Mouse (Mus musculus): ENCODE results near the gene Ski. TPM values are rescaled to one million over a fixed set of nuclear protein-coding genes. Genes with fewer than 3 reads are reported as not detected.

Ski gene
- polyA plus RNA-seq, 1 experiment from 2014 or later = 16.9 TPM

- no peak for ATAC-seq (ENCODE audit: borderline replicate concordance, extremely low read depth, low FRiP score, low TSS enrichment)
- H3K4me1 ChIP-seq = peaks cover 79% of the 10 kb centered on the region
- no peaks in the 10 kb centered on the region for H3K36me3 ChIP-seq
- no peak overlapping the region for H3K4me3 ChIP-seq
- H3K4me2 ChIP-seq = no peak overlapping the region
- no peaks in the 10 kb centered on the region for H3K27me3 ChIP-seq
- H3K9me3 ChIP-seq = no peaks in the 10 kb centered on the region
- H3K27ac ChIP-seq = no peak overlapping the region
- H3K9ac ChIP-seq = no peak overlapping the region
These were observed 56.5 kb downstream of the Ski start for GRCm38 (mm10) chr4:155165861-155166260.

- no peak overlapping the region for H3K4me3 ChIP-seq
- H3K4me2 ChIP-seq = no peak overlapping the region
- H3K36me3 ChIP-seq = peaks cover 5% of the 10 kb centered on the region; the same call in 1 of the 2 replicates
- no peaks in the 10 kb centered on the region for H3K27me3 ChIP-seq
- no peaks in the 10 kb centered on the region for H3K9me3 ChIP-seq
- WGBS = 30% methylated on average over 6 of the region's 6 CpGs
- peak overlapping the region; percentile 69 for H3K27ac ChIP-seq
- no peak overlapping the region for H3K9ac ChIP-seq
- peaks cover 72% of the 10 kb centered on the region for H3K4me1 ChIP-seq
- ATAC-seq (ENCODE audit: borderline replicate concordance, extremely low read depth, low FRiP score, low TSS enrichment) = peak; percentile 68
These were observed 57.8 kb downstream of the Ski start for GRCm38 (mm10) chr4:155164550-155164949.

- H3K9me3 ChIP-seq = no peaks in the 10 kb centered on the region
- H3K27me3 ChIP-seq = no peaks in the 10 kb centered on the region
- no peak overlapping the region for H3K4me3 ChIP-seq
- H3K9ac ChIP-seq = no peak overlapping the region
- ATAC-seq (ENCODE audit: borderline replicate concordance, extremely low read depth, low FRiP score, low TSS enrichment) = no peak
- peaks cover 14% of the 10 kb centered on the region for H3K36me3 ChIP-seq
- peak overlapping the region; percentile 69 for H3K27ac ChIP-seq
- WGBS = 53% methylated on average over 8 of the region's 8 CpGs
- no peak overlapping the region for H3K4me2 ChIP-seq
- peaks cover 63% of the 10 kb centered on the region for H3K4me1 ChIP-seq
These were observed 58.7 kb downstream of the Ski start for GRCm38 (mm10) chr4:155163685-155164084.

GRCm38 (mm10) chr4:155163320-155163651 is 59.1 kb downstream of the Ski start:
- H3K27ac ChIP-seq = 0 out of 2 replicates have a peak overlapping the region, but pooled peaks have one; percentile 2
- no peaks in the 10 kb centered on the region for H3K9me3 ChIP-seq
- WGBS = 40% methylated on average over 4 of the region's 4 CpGs
- peaks cover 59% of the 10 kb centered on the region for H3K4me1 ChIP-seq
- H3K27me3 ChIP-seq = no peaks in the 10 kb centered on the region
- ATAC-seq (ENCODE audit: borderline replicate concordance, extremely low read depth, low FRiP score, low TSS enrichment) = no peak
- no peak overlapping the region for H3K9ac ChIP-seq
- no peak overlapping the region for H3K4me2 ChIP-seq
- peaks cover 18% of the 10 kb centered on the region for H3K36me3 ChIP-seq
- H3K4me3 ChIP-seq = no peak overlapping the region

- H3K4me1 ChIP-seq = peaks cover 55% of the 10 kb centered on the region
- no peak for ATAC-seq (ENCODE audit: borderline replicate concordance, extremely low read depth, low FRiP score, low TSS enrichment)
- 62% methylated on average over 7 of the region's 7 CpGs for WGBS
- peaks cover 24% of the 10 kb centered on the region for H3K36me3 ChIP-seq
- H3K27me3 ChIP-seq = no peaks in the 10 kb centered on the region
- no peak overlapping the region for H3K9ac ChIP-seq
- H3K27ac ChIP-seq = peak overlapping the region; percentile 9; the same call in 1 of the 2 replicates
- no peak overlapping the region for H3K4me3 ChIP-seq
- H3K4me2 ChIP-seq = no peak overlapping the region
- no peaks in the 10 kb centered on the region for H3K9me3 ChIP-seq
These were observed 59.7 kb downstream of the Ski start for GRCm38 (mm10) chr4:155162433-155163319.

GRCm38 (mm10) chr4:155158543-155158917 is 63.9 kb downstream of the Ski start:
- H3K36me3 ChIP-seq = peaks cover 46% of the 10 kb centered on the region
- no peak for ATAC-seq (ENCODE audit: borderline replicate concordance, extremely low read depth, low FRiP score, low TSS enrichment)
- peaks cover 38% of the 10 kb centered on the region for H3K4me1 ChIP-seq
- H3K27ac ChIP-seq = no peak overlapping the region
- H3K4me2 ChIP-seq = no peak overlapping the region
- no peak overlapping the region for H3K9ac ChIP-seq
- no peaks in the 10 kb centered on the region for H3K27me3 ChIP-seq
- WGBS = 54% methylated on average over 8 of the region's 8 CpGs
- no peak overlapping the region for H3K4me3 ChIP-seq
- no peaks in the 10 kb centered on the region for H3K9me3 ChIP-seq

- H3K27ac ChIP-seq = no peak overlapping the region
- no peak overlapping the region for H3K9ac ChIP-seq
- peaks cover 33% of the 10 kb centered on the region for H3K4me1 ChIP-seq
- no peak for ATAC-seq (ENCODE audit: borderline replicate concordance, extremely low read depth, low FRiP score, low TSS enrichment)
- H3K27me3 ChIP-seq = no peaks in the 10 kb centered on the region
- 85% methylated on average over 27 of the region's 27 CpGs for WGBS
- no peak overlapping the region for H3K4me3 ChIP-seq
- H3K36me3 ChIP-seq = peaks cover 46% of the 10 kb centered on the region
- no peaks in the 10 kb centered on the region for H3K9me3 ChIP-seq
- H3K4me2 ChIP-seq = no peak overlapping the region
These were observed 64.4 kb downstream of the Ski start for GRCm38 (mm10) chr4:155157871-155158542.

- WGBS = 94% methylated on average over 17 of the region's 17 CpGs
- Histone ChIP-seq H3K4me1 (peaks cover 31% of the 10 kb centered on the region), H3K9me3 (no peaks in the 10 kb centered on the region), H3K9ac (no peak overlapping the region), H3K27me3 (no peaks in the 10 kb centered on the region), H3K4me3 (no peak overlapping the region), H3K4me2 (no peak overlapping the region), H3K36me3 (peaks cover 48% of the 10 kb centered on the region), H3K27ac (no peak overlapping the region)
- no peak for ATAC-seq (ENCODE audit: borderline replicate concordance, extremely low read depth, low FRiP score, low TSS enrichment)
These were observed 65.7 kb downstream of the Ski start for GRCm38 (mm10) chr4:155156734-155157133.

- no peak overlapping the region for H3K9ac ChIP-seq
- H3K36me3 ChIP-seq = peaks cover 47% of the 10 kb centered on the region
- no peak overlapping the region for H3K4me2 ChIP-seq
- 57% methylated on average over 11 of the region's 11 CpGs for WGBS
- no peak overlapping the region for H3K4me3 ChIP-seq
- H3K4me1 ChIP-seq = peaks cover 38% of the 10 kb centered on the region
- H3K9me3 ChIP-seq = no peaks in the 10 kb centered on the region
- no peak for ATAC-seq (ENCODE audit: borderline replicate concordance, extremely low read depth, low FRiP score, low TSS enrichment)
- no peaks in the 10 kb centered on the region for H3K27me3 ChIP-seq
- H3K27ac ChIP-seq = no peak overlapping the region
These were observed 67.4 kb downstream of the Ski start for GRCm38 (mm10) chr4:155154986-155155385.

GRCm38 (mm10) chr4:155153389-155154072 is 68.9 kb downstream of the Ski start:
- Histone ChIP-seq H3K4me3 (no peak overlapping the region), H3K4me1 (peaks cover 48% of the 10 kb centered on the region), H3K9me3 (no peaks in the 10 kb centered on the region), H3K36me3 (peaks cover 32% of the 10 kb centered on the region), H3K4me2 (no peak overlapping the region), H3K27ac (no peak overlapping the region), H3K9ac (no peak overlapping the region), H3K27me3 (no peaks in the 10 kb centered on the region)
- ATAC-seq (ENCODE audit: borderline replicate concordance, extremely low read depth, low FRiP score, low TSS enrichment) = no peak
- 61% methylated on average over 3 of the region's 3 CpGs for WGBS

- Histone ChIP-seq H3K4me2 (peak overlapping the region; percentile 84; the same call in 1 of the 2 replicates), H3K36me3 (peaks cover 22% of the 10 kb centered on the region), H3K27ac (peak overlapping the region; percentile 90), H3K4me3 (no peak overlapping the region), H3K4me1 (peaks cover 55% of the 10 kb centered on the region), H3K9ac (no peak overlapping the region), H3K9me3 (no peaks in the 10 kb centered on the region), H3K27me3 (no peaks in the 10 kb centered on the region)
- ATAC-seq (ENCODE audit: borderline replicate concordance, extremely low read depth, low FRiP score, low TSS enrichment) = no peak
- 94% methylated on average over 6 of the region's 6 CpGs for WGBS
These were observed 69.9 kb downstream of the Ski start for GRCm38 (mm10) chr4:155152476-155152875.

- peaks cover 55% of the 10 kb centered on the region for H3K4me1 ChIP-seq
- ATAC-seq (ENCODE audit: borderline replicate concordance, extremely low read depth, low FRiP score, low TSS enrichment) = no peak
- WGBS = 28% methylated on average over 4 of the region's 4 CpGs
These were observed 70.5 kb downstream of the Ski start for GRCm38 (mm10) chr4:155151845-155152244.

More at GRCm38 (mm10) chr4:155151845-155152244, 70.5 kb downstream of the Ski start:
- Histone ChIP-seq H3K4me3 (no peak overlapping the region), H3K27ac (peak overlapping the region; percentile 90), H3K4me2 (peak overlapping the region; percentile 84), H3K27me3 (no peaks in the 10 kb centered on the region), H3K36me3 (peaks cover 15% of the 10 kb centered on the region), H3K9ac (peak overlapping the region; percentile 66; the same call in 1 of the 2 replicates), H3K9me3 (no peaks in the 10 kb centered on the region)

Data from lung, embryonic 15.5 days (tissue).